Mouse (Mus musculus) G1E (cell line): ENCODE measurements around the gene Olfr1331. TPM values are rescaled to one million over a fixed set of nuclear protein-coding genes. Genes with fewer than 3 reads are reported as not detected.
"Not testable (repeated sequence)": the region's sequence is repeated elsewhere in the genome, so short reads cannot be mapped to it uniquely, and the experiment has no call there.

ENCODE experiments used
- ATAC-seq: 2 replicates; pipeline ENCODE4 v1.8.0; 2016; ENCODE audit warnings: mild to moderate bottlenecking; ENCODE audit not compliant: insufficient number of reproducible peaks, poor library complexity, low FRiP score, severe bottlenecking; ENCODE audit errors: extremely low read depth
- DNase-seq: peaks from one replicate; pipeline ENCODE4 v3.0.0; 2012; ENCODE audit warnings: low spot score
- H3K27me3 ChIP-seq: 2 replicates; pipeline ENCODE4 v1.6.1; 2012; ENCODE audit warnings: mild to moderate bottlenecking, low read length, inconsistent platforms; ENCODE audit not compliant: insufficient read depth
- H3K36me3 ChIP-seq: replicated peaks from 2 replicates; pipeline ENCODE3; 2012; ENCODE audit warnings: mild to moderate bottlenecking, inconsistent platforms
- H3K4me1 ChIP-seq: 2 replicates; pipeline ENCODE4 v1.6.1; 2012; ENCODE audit warnings: low read depth, low read length, inconsistent platforms, mixed read lengths; ENCODE audit not compliant: insufficient read depth
- H3K4me3 ChIP-seq: 2 replicates; pipeline ENCODE4 v1.5.1; 2012; ENCODE audit warnings: low read depth, mild to moderate bottlenecking, inconsistent platforms, low read length, moderate library complexity, mixed read lengths
- H3K9me3 ChIP-seq: replicated peaks from 2 replicates; pipeline ENCODE4 v1.6.1; 2012; ENCODE audit warnings: inconsistent platforms
- CTCF ChIP-seq: IDR thresholded peaks from 2 replicates; pipeline ENCODE4 v1.5.1; 2012; ENCODE audit warnings: low read depth, low read length, inconsistent platforms, mixed read lengths
- GATA1 ChIP-seq: IDR thresholded peaks from 2 replicates; pipeline ENCODE4 v1.6.1; 2012; ENCODE audit warnings: borderline replicate concordance, low read length, inconsistent platforms, mixed read lengths
- GATA2 ChIP-seq: IDR thresholded peaks from 2 replicates; pipeline ENCODE4 v1.6.1; 2012; ENCODE audit warnings: low read depth, low read length, inconsistent platforms, borderline replicate concordance
- POLR2AphosphoS5 ChIP-seq: IDR thresholded peaks from 2 replicates; pipeline ENCODE4 v1.6.1; 2012; ENCODE audit warnings: low read depth, low read length, inconsistent platforms; ENCODE audit not compliant: insufficient replicate concordance
- TAL1 ChIP-seq: conservative IDR thresholded peaks from 2 replicates; pipeline ENCODE4 v1.6.1; 2012; ENCODE audit warnings: low read depth, low read length, inconsistent platforms, mixed read lengths
- polyA plus RNA-seq: library from polyadenylated mRNA; stranded (reverse); fragments of >175 nt; gene quantifications from 2 replicates; pipeline ENCODE4 v1.2.3, GENCODE M21; 2012
- total RNA-seq, 2 experiments: library from RNA; stranded (forward) in 1 of 2; stranded (reverse) in 1 of 2; fragments of 200-1000 nt in 1 of 2; fragments of >200 nt in 1 of 2; fragmentation: Nextera tagmentation in 1 of 2; gene quantifications; 2 replicates each; pipeline ENCODE4 v1.2.3; 2014 to 2017

The Olfr1331 gene
- total and polyA plus RNA-seq, 3 experiments, result 0.22 TPM; not detected in 2

- no peaks in the 10 kb centered on the region for H3K9me3 ChIP-seq
- no peak for DNase-seq
- no peaks in the 10 kb centered on the region for H3K4me1 ChIP-seq
- H3K4me3 ChIP-seq, result no peak overlapping the region
- H3K27me3 ChIP-seq, result no peaks in the 10 kb centered on the region
- TF ChIP-seq GATA2 (no peak), CTCF (no peak), POLR2AphosphoS5 (no peak), GATA1 (no peak), TAL1 (no peak)
- no peak for ATAC-seq
- H3K36me3 ChIP-seq, result no peaks in the 10 kb centered on the region
Measured at GRCm38 (mm10) chr4:118901981-118902380, 37.5 kb downstream of the Olfr1331 start.

GRCm38 (mm10) chr4:118917365-118917764 lies 52.9 kb downstream of the Olfr1331 start, which contains the start of gene Olfr1329:
Olfr1329 (minus strand) TSS chr4:118917465.
- not testable (repeated sequence) for H3K4me1 ChIP-seq, DNase-seq, H3K9me3 ChIP-seq, ATAC-seq, H3K36me3 ChIP-seq, H3K4me3 ChIP-seq, H3K27me3 ChIP-seq

Other genes with a start within 250 kb of the Olfr1331 start
- not detected in 2 replicates for gene Cfap57, start 243.9 kb upstream of the Olfr1331 start, total RNA-seq (2014; fragmentation: Nextera tagmentation)
- 0.05 TPM in 1 of 2 replicates, not detected in the other for gene Cfap57, start 243.9 kb upstream of the Olfr1331 start, total RNA-seq (2017)
- gene Cfap57, start 243.9 kb upstream of the Olfr1331 start, polyA plus RNA-seq, result not detected in 2 replicates
- 116 and 153 TPM in 2 replicates for gene Ebna1bp2, start 243.8 kb upstream of the Olfr1331 start, total RNA-seq (2014; fragmentation: Nextera tagmentation)
- gene Ebna1bp2, start 243.8 kb upstream of the Olfr1331 start, total RNA-seq (2017), result 116 and 127 TPM in 2 replicates
- 25.0 and 41.7 TPM in 2 replicates for gene Ebna1bp2, start 243.8 kb upstream of the Olfr1331 start, polyA plus RNA-seq
- gene Olfr62, start 205.7 kb upstream of the Olfr1331 start, total RNA-seq (2014; fragmentation: Nextera tagmentation), result not detected in 2 replicates
- 0.11 TPM in 1 of 2 replicates, not detected in the other for gene Olfr62, start 205.7 kb upstream of the Olfr1331 start, total RNA-seq (2017)
- not detected in 2 replicates for gene Olfr62, start 205.7 kb upstream of the Olfr1331 start, polyA plus RNA-seq
- gene Olfr1342, start 171.9 kb upstream of the Olfr1331 start, total RNA-seq (2014; fragmentation: Nextera tagmentation), result not detected in 2 replicates
- gene Olfr1342, start 171.9 kb upstream of the Olfr1331 start, total RNA-seq (2017), result 0.11 TPM in 1 of 2 replicates, not detected in the other
- gene Olfr1342, start 171.9 kb upstream of the Olfr1331 start, polyA plus RNA-seq, result not detected in 2 replicates
- gene Olfr1341, start 161.1 kb upstream of the Olfr1331 start, total RNA-seq (2014; fragmentation: Nextera tagmentation), result not detected in 2 replicates
- gene Olfr1341, start 161.1 kb upstream of the Olfr1331 start, total RNA-seq (2017), result 0.12 and 0.16 TPM in 2 replicates
- gene Olfr1341, start 161.1 kb upstream of the Olfr1331 start, polyA plus RNA-seq, result not detected in 2 replicates
- not detected in 2 replicates for gene Olfr1340, start 144.5 kb upstream of the Olfr1331 start, total RNA-seq (2014; fragmentation: Nextera tagmentation)
- gene Olfr1340, start 144.5 kb upstream of the Olfr1331 start, total RNA-seq (2017), result 0.05 TPM in 1 of 2 replicates, not detected in the other
- gene Olfr1340, start 144.5 kb upstream of the Olfr1331 start, polyA plus RNA-seq, result not detected in 2 replicates
- gene Olfr1339, start 132.5 kb upstream of the Olfr1331 start, total RNA-seq (2014; fragmentation: Nextera tagmentation), result not detected in 2 replicates
- 0.06 and 0.11 TPM in 2 replicates for gene Olfr1339, start 132.5 kb upstream of the Olfr1331 start, total RNA-seq (2017)
- gene Olfr1339, start 132.5 kb upstream of the Olfr1331 start, polyA plus RNA-seq, result not detected in 2 replicates
- not detected in 2 replicates for gene Olfr1338, start 105.9 kb upstream of the Olfr1331 start, total RNA-seq (2014; fragmentation: Nextera tagmentation)
- 0.12 TPM in 1 of 2 replicates, not detected in the other for gene Olfr1338, start 105.9 kb upstream of the Olfr1331 start, total RNA-seq (2017)
- not detected in 2 replicates for gene Olfr1338, start 105.9 kb upstream of the Olfr1331 start, polyA plus RNA-seq
- not detected in 2 replicates for gene Olfr1337, start 82.1 kb upstream of the Olfr1331 start, total RNA-seq (2014; fragmentation: Nextera tagmentation)
- gene Olfr1337, start 82.1 kb upstream of the Olfr1331 start, total RNA-seq (2017), result 0.22 TPM in 1 of 2 replicates, not detected in the other
- not detected in 2 replicates for gene Olfr1337, start 82.1 kb upstream of the Olfr1331 start, polyA plus RNA-seq
- gene Olfr1335, start 54.7 kb upstream of the Olfr1331 start, total RNA-seq (2014; fragmentation: Nextera tagmentation), result not detected in 2 replicates
- 0.22 TPM in 1 of 2 replicates, not detected in the other for gene Olfr1335, start 54.7 kb upstream of the Olfr1331 start, total RNA-seq (2017)
- not detected in 2 replicates for gene Olfr1335, start 54.7 kb upstream of the Olfr1331 start, polyA plus RNA-seq
- not detected in 2 replicates for gene Olfr1333, start 28.4 kb upstream of the Olfr1331 start, total RNA-seq (2014; fragmentation: Nextera tagmentation)
- 0.06 and 0.44 TPM in 2 replicates for gene Olfr1333, start 28.4 kb upstream of the Olfr1331 start, total RNA-seq (2017)
- gene Olfr1333, start 28.4 kb upstream of the Olfr1331 start, polyA plus RNA-seq, result not detected in 2 replicates
- not detected in 2 replicates for gene Olfr1330, start 23.9 kb downstream of the Olfr1331 start, total RNA-seq (2014; fragmentation: Nextera tagmentation)
- 0.05 TPM in 1 of 2 replicates, not detected in the other for gene Olfr1330, start 23.9 kb downstream of the Olfr1331 start, total RNA-seq (2017)
- gene Olfr1330, start 23.9 kb downstream of the Olfr1331 start, polyA plus RNA-seq, result not detected in 2 replicates
- not detected in 2 replicates for gene Olfr1329, start 52.8 kb downstream of the Olfr1331 start, total RNA-seq (2014; fragmentation: Nextera tagmentation)
- 0.11 TPM in 1 of 2 replicates, not detected in the other for gene Olfr1329, start 52.8 kb downstream of the Olfr1331 start, total RNA-seq (2017)
- not detected in 2 replicates for gene Olfr1329, start 52.8 kb downstream of the Olfr1331 start, polyA plus RNA-seq
- gene Olfr1328, start 74.0 kb downstream of the Olfr1331 start, total RNA-seq (2014; fragmentation: Nextera tagmentation), result not detected in 2 replicates
- gene Olfr1328, start 74.0 kb downstream of the Olfr1331 start, total RNA-seq (2017), result 0.06 and 0.11 TPM in 2 replicates
- gene Olfr1328, start 74.0 kb downstream of the Olfr1331 start, polyA plus RNA-seq, result not detected in 2 replicates
- not detected in 2 replicates for gene Lao1, start 96.9 kb downstream of the Olfr1331 start, total RNA-seq (2014; fragmentation: Nextera tagmentation)
- 0.06 TPM in 1 of 2 replicates, not detected in the other for gene Lao1, start 96.9 kb downstream of the Olfr1331 start, total RNA-seq (2017)
- gene Lao1, start 96.9 kb downstream of the Olfr1331 start, polyA plus RNA-seq, result not detected in 2 replicates
- gene Slc2a1, start 244.1 kb downstream of the Olfr1331 start, total RNA-seq (2014; fragmentation: Nextera tagmentation), result 142 and 165 TPM in 2 replicates
- gene Slc2a1, start 244.1 kb downstream of the Olfr1331 start, total RNA-seq (2017), result 173 and 176 TPM in 2 replicates
- gene Slc2a1, start 244.1 kb downstream of the Olfr1331 start, polyA plus RNA-seq, result 68.8 and 85.2 TPM in 2 replicates